Mouse (Mus musculus) embryonic facial prominence, embryonic 15.5 days (tissue): ENCODE measurements around the gene Bud31. TPM values are rescaled to one million over a fixed set of nuclear protein-coding genes. Genes with fewer than 3 reads are reported as not detected.

ENCODE experiments used
- ATAC-seq: fragments of 200-750 bp; cut with Nextera tagmentation; 2 replicates; pipeline ENCODE4 v1.8.0; 2017; ENCODE audit warnings: low read depth, moderate TSS enrichment; ENCODE audit not compliant: insufficient number of reproducible peaks, low FRiP score, low TSS enrichment
- H3K27ac ChIP-seq: fragments of 300-500 bp; sonication (generic); replicated peaks from 2 replicates; pipeline ENCODE4 v1.5.1; 2015; ENCODE audit warnings: mild to moderate bottlenecking, inconsistent platforms
- H3K27me3 ChIP-seq: fragments of 300-500 bp; sonication (generic); 2 replicates; pipeline ENCODE4 v1.6.1; 2015; ENCODE audit warnings: inconsistent platforms
- H3K36me3 ChIP-seq: fragments of 300-500 bp; sonication (generic); 2 replicates; pipeline ENCODE4 v1.6.1; 2015; ENCODE audit warnings: mild to moderate bottlenecking, inconsistent platforms
- H3K4me1 ChIP-seq: fragments of 300-500 bp; sonication (generic); 2 replicates; pipeline ENCODE4 v1.6.1; 2015; ENCODE audit warnings: inconsistent platforms
- H3K4me2 ChIP-seq: fragments of 300-500 bp; sonication (generic); replicated peaks from 2 replicates; pipeline ENCODE4 v1.6.1; 2015; ENCODE audit warnings: mild to moderate bottlenecking, inconsistent platforms
- H3K4me3 ChIP-seq: fragments of 300-500 bp; sonication (generic); replicated peaks from 2 replicates; pipeline ENCODE4 v1.5.1; 2015; ENCODE audit warnings: mild to moderate bottlenecking, inconsistent platforms
- H3K9ac ChIP-seq: fragments of 300-500 bp; sonication (generic); 2 replicates; pipeline ENCODE4 v1.6.1; 2015; ENCODE audit warnings: inconsistent platforms
- H3K9me3 ChIP-seq: fragments of 300-500 bp; sonication (generic); replicated peaks from 2 replicates; pipeline ENCODE4 v1.6.1; 2016; ENCODE audit warnings: inconsistent platforms
- WGBS: fragments of 180-500 bp; shearing (Covaris S2); methylation state at CpG from one replicate; pipeline ENCODE4 v1.1.7; 2015; 5-methylcytosine and 5-hydroxymethylcytosine counted together
- polyA plus RNA-seq: library from polyadenylated mRNA; unstranded; fragments of >200 nt; fragmentation: Nextera tagmentation; extraction: Ambion mirVana; gene quantifications from 2 replicates; pipeline ENCODE4 v1.2.1, GENCODE M21; 2015

Bud31 gene
- polyA plus RNA-seq, 1 experiment from 2014 or later = 178 TPM

GRCm38 (mm10) chr5:145114071-145114605, 26.0 kb upstream of the Bud31 start, which contains the start of gene Arpc1b:
TSS of gene Arpc1b (plus strand) at chr5:145114215.
- ATAC-seq = peak; percentile 59
- Histone ChIP-seq H3K4me1 (peaks cover 27% of the 10 kb centered on the region), H3K27ac (peak within 1 kb of the TSS; percentile 44; the same call in 1 of the 2 replicates), H3K9me3 (no peaks in the 10 kb centered on the region), H3K4me3 (peak within 1 kb of the TSS; percentile 58), H3K36me3 (peaks cover 21% of the 10 kb centered on the region), H3K9ac (peak within 1 kb of the TSS; percentile 31), H3K27me3 (no peaks in the 10 kb centered on the region), H3K4me2 (peak within 1 kb of the TSS; percentile 73)
- under 1% methylated on average over 45 of the region's 53 CpGs for WGBS

GRCm38 (mm10) chr5:145114606-145115473, 25.3 kb upstream of the Bud31 start:
- Histone ChIP-seq H3K4me2 (peak overlapping the region; percentile 73), H3K27ac (peak overlapping the region; percentile 44; the same call in 1 of the 2 replicates), H3K27me3 (no peaks in the 10 kb centered on the region), H3K4me1 (peaks cover 27% of the 10 kb centered on the region), H3K9ac (peak overlapping the region; percentile 31), H3K9me3 (no peaks in the 10 kb centered on the region), H3K36me3 (peaks cover 14% of the 10 kb centered on the region), H3K4me3 (peak overlapping the region; percentile 58)
- WGBS = 16% methylated on average over 35 of the region's 40 CpGs
- peak; percentile 21; the same call in 1 of the 2 replicates for ATAC-seq

- Histone ChIP-seq H3K36me3 (0 out of 2 replicates have a peak, but pooled peaks cover 5% of the 10 kb centered on the region), H3K4me1 (peaks cover 33% of the 10 kb centered on the region), H3K4me2 (0 out of 2 replicates have a peak overlapping the region, but pooled peaks have one; percentile 1), H3K9me3 (no peaks in the 10 kb centered on the region), H3K9ac (no peak overlapping the region), H3K27ac (peak overlapping the region; percentile 78), H3K27me3 (no peaks in the 10 kb centered on the region), H3K4me3 (no peak overlapping the region)
- 84% methylated on average over 5 of the region's 5 CpGs for WGBS
- no peak for ATAC-seq
Measured at GRCm38 (mm10) chr5:145115736-145116135, 24.4 kb upstream of the Bud31 start.

- 0 out of 2 replicates have a peak overlapping the region, but pooled peaks have one; percentile 3 for H3K4me3 ChIP-seq
Measured at GRCm38 (mm10) chr5:145116316-145116715, 23.8 kb upstream of the Bud31 start.

GRCm38 (mm10) chr5:145116916-145117315, 23.2 kb upstream of the Bud31 start:
- 48% methylated on average over 10 of the region's 10 CpGs for WGBS
- H3K27me3 ChIP-seq = no peaks in the 10 kb centered on the region
- H3K4me2 ChIP-seq = peak overlapping the region; percentile 21; the same call in 1 of the 2 replicates
- H3K27ac ChIP-seq = peak overlapping the region; percentile 78
- H3K9me3 ChIP-seq = no peaks in the 10 kb centered on the region
- no peaks in the 10 kb centered on the region for H3K36me3 ChIP-seq
- peaks cover 40% of the 10 kb centered on the region for H3K4me1 ChIP-seq
- 0 out of 2 replicates have a peak overlapping the region, but pooled peaks have one; percentile 3 for H3K4me3 ChIP-seq
- no peak for ATAC-seq
- no peak overlapping the region for H3K9ac ChIP-seq

More at GRCm38 (mm10) chr5:145116316-145116715, 23.8 kb upstream of the Bud31 start:
- H3K9ac ChIP-seq = no peak overlapping the region
- H3K9me3 ChIP-seq = no peaks in the 10 kb centered on the region
- H3K4me1 ChIP-seq = peaks cover 39% of the 10 kb centered on the region
- peak overlapping the region; percentile 78 for H3K27ac ChIP-seq
- peak; percentile 31; the same call in 1 of the 2 replicates for ATAC-seq
- H3K36me3 ChIP-seq = no peaks in the 10 kb centered on the region
- WGBS = 25% methylated on average over 4 of the region's 4 CpGs
- peak overlapping the region; percentile 21; the same call in 1 of the 2 replicates for H3K4me2 ChIP-seq
- H3K27me3 ChIP-seq = no peaks in the 10 kb centered on the region

GRCm38 (mm10) chr5:145118005-145118404, 22.2 kb upstream of the Bud31 start:
- 51% methylated on average over 6 of the region's 6 CpGs for WGBS
- Histone ChIP-seq H3K36me3 (peaks cover 4% of the 10 kb centered on the region; the same call in 1 of the 2 replicates), H3K4me2 (no peak overlapping the region)

GRCm38 (mm10) chr5:145118461-145118860, 21.7 kb upstream of the Bud31 start:
- 86% methylated on average over 5 of the region's 5 CpGs for WGBS

More at GRCm38 (mm10) chr5:145118005-145118404, 22.2 kb upstream of the Bud31 start:
- no peak overlapping the region for H3K9ac ChIP-seq
- no peak overlapping the region for H3K27ac ChIP-seq
- no peak overlapping the region for H3K4me3 ChIP-seq
- no peaks in the 10 kb centered on the region for H3K27me3 ChIP-seq
- H3K9me3 ChIP-seq = no peaks in the 10 kb centered on the region
- ATAC-seq = no peak
- H3K4me1 ChIP-seq = peaks cover 40% of the 10 kb centered on the region

GRCm38 (mm10) chr5:145119385-145119784, 20.8 kb upstream of the Bud31 start:
- Histone ChIP-seq H3K4me1 (peaks cover 34% of the 10 kb centered on the region), H3K9me3 (no peaks in the 10 kb centered on the region), H3K27ac (no peak overlapping the region), H3K4me2 (no peak overlapping the region), H3K36me3 (peaks cover 18% of the 10 kb centered on the region), H3K9ac (no peak overlapping the region), H3K4me3 (no peak overlapping the region), H3K27me3 (no peaks in the 10 kb centered on the region)
- 89% methylated on average over 2 of the region's 2 CpGs for WGBS
- no peak for ATAC-seq

More at GRCm38 (mm10) chr5:145118461-145118860, 21.7 kb upstream of the Bud31 start:
- H3K4me3 ChIP-seq = no peak overlapping the region
- ATAC-seq = no peak
- no peaks in the 10 kb centered on the region for H3K9me3 ChIP-seq
- peaks cover 9% of the 10 kb centered on the region; the same call in 1 of the 2 replicates for H3K36me3 ChIP-seq
- no peaks in the 10 kb centered on the region for H3K27me3 ChIP-seq
- H3K4me2 ChIP-seq = no peak overlapping the region
- H3K4me1 ChIP-seq = peaks cover 40% of the 10 kb centered on the region
- H3K27ac ChIP-seq = no peak overlapping the region
- no peak overlapping the region for H3K9ac ChIP-seq

- ATAC-seq = no peak
- Histone ChIP-seq H3K4me1 (peaks cover 25% of the 10 kb centered on the region), H3K27ac (no peak overlapping the region), H3K4me2 (no peak overlapping the region), H3K9ac (no peak overlapping the region), H3K4me3 (no peak overlapping the region), H3K36me3 (peaks cover 32% of the 10 kb centered on the region), H3K9me3 (no peaks in the 10 kb centered on the region), H3K27me3 (no peaks in the 10 kb centered on the region)
- 37% methylated on average over 7 of the region's 7 CpGs for WGBS
Measured at GRCm38 (mm10) chr5:145120921-145121320, 19.2 kb upstream of the Bud31 start.

- Histone ChIP-seq H3K4me1 (peaks cover 13% of the 10 kb centered on the region; the same call in 1 of the 2 replicates), H3K36me3 (peaks cover 57% of the 10 kb centered on the region), H3K27ac (no peak overlapping the region), H3K9ac (no peak overlapping the region), H3K9me3 (no peaks in the 10 kb centered on the region), H3K27me3 (no peaks in the 10 kb centered on the region), H3K4me3 (no peak overlapping the region), H3K4me2 (no peak overlapping the region)
- WGBS = 94% methylated on average over 19 of the region's 19 CpGs
- ATAC-seq = no peak
Measured at GRCm38 (mm10) chr5:145123396-145123795, 16.8 kb upstream of the Bud31 start.

GRCm38 (mm10) chr5:145126580-145126979, 13.6 kb upstream of the Bud31 start:
- H3K9me3 ChIP-seq = no peaks in the 10 kb centered on the region
- no peak overlapping the region for H3K4me3 ChIP-seq
- H3K27ac ChIP-seq = no peak overlapping the region
- H3K9ac ChIP-seq = no peak overlapping the region
- peaks cover 86% of the 10 kb centered on the region for H3K36me3 ChIP-seq
- H3K27me3 ChIP-seq = no peaks in the 10 kb centered on the region
- H3K4me2 ChIP-seq = no peak overlapping the region
- ATAC-seq = no peak
- 91% methylated on average over 9 of the region's 9 CpGs for WGBS
- H3K4me1 ChIP-seq = no peaks in the 10 kb centered on the region
